Mouse (Mus musculus): ENCODE data around the gene Cldn3.

The Cldn3 gene

DNA sequence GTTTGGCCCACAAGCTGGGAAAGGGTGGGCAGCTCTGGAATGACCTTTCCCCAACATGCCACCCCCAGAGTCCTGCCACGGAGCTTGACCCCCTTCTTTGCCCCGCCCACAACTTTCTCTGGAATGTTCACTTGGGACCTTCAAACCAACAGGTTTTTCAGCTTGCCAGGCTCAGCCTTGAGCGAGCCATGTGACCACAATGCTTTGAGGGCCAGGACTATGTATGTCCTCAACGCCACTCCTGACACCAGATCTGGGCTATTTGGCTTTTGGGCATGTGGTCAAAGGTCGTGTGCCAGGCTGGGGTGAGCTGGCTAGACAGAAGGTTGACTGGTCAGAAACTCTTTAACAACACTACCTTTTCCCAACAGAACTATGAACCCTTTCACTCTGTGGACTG, 16.1 kb downstream of the Cldn3 start:
- DNase-seq (ENCODE audit: low read depth, low spot score) = no peak

DNA sequence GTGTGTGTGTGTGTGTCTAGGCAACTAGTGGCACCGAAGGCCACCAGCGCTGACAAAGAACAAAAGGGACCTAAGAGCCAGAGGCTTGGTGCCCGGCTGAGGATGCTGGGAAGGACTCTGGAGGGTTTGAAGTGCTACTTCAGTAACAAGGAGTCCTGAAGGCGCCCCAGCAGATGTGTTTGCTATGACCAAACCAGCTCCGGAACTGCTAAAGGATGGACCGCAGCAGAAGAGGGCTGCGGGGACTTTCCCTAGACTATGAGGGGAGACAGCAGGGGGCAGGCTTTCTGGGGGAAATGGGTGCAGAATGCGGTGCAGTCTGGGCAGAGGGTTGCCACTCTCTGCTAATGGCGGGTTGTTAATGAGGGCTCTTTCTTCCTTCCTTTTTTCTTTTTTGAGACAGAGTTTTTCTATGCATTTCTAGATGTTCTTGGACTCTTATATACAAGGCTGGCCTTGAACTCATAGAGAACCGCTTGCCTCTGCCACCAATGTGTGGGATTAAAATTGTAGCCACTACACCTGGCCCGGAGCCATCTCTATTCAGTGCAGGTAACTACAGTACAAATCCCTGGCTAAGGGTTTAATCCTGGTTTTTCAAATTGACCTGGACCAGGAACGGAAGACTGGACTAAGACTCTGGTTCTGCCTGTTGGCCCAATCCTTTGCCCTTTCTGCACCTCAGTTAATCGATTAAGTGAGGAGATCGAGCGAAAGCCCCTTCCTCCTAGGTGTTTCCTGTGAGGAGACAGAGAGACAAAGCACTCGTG, 22.0 kb downstream of the Cldn3 start:
- no peak for DNase-seq (ENCODE audit: low read depth, low spot score)

DNA sequence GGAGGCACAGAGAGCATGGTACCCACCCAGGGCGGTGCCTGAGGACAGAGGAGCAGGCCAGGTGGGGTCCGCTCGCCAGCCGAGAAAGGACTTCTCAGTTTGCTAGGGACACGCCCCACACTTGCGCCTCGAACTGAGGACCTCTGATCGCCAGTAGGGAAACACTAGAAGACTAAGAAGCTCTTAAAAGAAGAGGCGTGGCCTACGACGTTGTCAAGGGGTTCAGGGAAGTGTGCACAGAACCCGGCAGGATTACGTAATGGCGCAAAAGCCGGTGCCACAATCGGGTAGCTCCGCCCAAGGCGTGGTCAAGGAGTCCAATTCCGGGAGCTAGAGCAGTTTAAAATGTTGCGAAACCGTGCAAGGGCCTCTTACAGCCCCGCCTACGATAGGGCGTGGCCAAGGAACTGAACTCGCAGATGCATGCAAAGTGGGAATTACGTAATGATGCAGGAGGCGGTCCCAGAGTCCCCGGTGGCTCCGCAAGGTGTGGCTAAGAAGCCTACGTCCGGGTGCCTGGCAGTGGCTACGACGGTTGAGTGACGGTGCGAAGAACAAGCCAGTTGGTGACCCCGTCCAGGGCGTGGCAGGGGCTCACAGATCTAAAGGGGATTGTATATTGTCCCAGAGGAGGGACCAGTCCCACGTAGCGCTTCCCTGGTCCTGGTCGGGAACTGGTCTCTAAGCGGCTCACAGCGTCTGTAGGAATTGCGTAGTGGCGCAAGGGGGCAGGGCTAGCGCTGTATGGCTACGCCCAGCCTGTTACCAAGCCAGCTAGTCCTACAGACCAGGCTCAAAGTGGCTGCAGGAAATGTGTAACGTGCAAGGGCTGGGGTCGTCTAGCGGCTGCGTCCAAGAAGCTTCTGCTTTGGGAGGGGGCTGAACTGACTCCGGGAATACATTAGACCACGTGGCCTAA, 22.9 kb downstream of the Cldn3 start, which contains the start of gene Abhd11:
Gene Abhd11 (plus strand): TSS at position 482 of the 919 bp plus-strand sequence.
- DNase-seq (ENCODE audit: low read depth, low spot score) = peak; percentile 100

DNA sequence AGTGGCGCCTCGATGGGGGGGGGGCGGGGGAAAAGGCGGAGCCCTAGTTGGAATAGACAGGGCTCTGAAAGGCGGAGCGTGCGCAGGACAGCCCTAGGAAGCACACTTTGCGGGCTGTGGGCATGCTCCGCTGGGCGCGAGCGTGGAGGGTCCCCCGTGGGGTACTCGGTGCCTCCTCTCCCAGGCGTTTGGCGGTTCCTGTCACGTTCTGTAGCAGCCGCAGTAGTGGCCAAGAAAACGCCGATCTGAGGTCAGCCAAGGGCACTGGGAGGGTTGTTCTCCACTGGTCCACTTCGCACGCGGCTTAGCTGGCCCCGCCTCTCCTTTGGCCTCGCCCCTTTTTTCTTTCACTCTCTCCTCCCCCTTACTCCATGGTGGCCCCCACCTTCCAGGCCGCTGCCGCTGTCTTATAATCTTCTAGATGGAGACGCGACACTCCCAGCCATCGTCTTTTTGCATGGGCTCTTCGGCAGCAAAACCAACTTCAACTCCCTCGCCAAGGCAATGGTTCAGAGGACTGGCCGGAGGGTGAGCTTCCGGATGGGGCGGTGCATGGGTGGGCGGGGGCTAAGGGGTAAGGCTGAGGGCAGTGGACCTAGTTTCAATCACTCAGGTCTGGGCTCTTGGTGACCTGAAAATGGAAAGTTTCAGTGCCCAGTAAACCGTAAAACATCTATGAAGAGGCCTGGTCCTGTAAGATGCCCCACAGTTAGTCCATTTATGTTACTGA, 23.7 kb downstream of the Cldn3 start:
- peak; percentile 81 for DNase-seq (ENCODE audit: low read depth, low spot score)

DNA sequence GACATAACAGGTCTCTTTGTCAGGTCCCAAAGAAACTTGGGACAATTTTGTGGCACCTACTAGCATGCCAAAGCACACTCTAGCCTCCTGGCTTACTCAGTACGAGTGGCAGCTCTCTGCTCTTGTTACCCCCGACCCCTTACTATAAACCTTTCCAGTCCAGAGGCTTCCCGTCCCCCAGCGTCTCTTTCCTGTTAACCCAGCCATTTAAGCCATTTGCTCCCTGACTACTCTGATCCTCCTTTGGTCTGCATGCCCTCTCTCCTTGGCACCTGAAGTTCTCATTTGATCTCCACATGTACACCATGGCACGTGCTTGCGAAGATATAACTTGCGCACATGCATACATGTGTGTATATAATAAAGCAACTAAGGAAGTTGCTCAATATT, 24.3 kb downstream of the Cldn3 start:
- DNase-seq (ENCODE audit: low read depth, low spot score) = no peak

DNA sequence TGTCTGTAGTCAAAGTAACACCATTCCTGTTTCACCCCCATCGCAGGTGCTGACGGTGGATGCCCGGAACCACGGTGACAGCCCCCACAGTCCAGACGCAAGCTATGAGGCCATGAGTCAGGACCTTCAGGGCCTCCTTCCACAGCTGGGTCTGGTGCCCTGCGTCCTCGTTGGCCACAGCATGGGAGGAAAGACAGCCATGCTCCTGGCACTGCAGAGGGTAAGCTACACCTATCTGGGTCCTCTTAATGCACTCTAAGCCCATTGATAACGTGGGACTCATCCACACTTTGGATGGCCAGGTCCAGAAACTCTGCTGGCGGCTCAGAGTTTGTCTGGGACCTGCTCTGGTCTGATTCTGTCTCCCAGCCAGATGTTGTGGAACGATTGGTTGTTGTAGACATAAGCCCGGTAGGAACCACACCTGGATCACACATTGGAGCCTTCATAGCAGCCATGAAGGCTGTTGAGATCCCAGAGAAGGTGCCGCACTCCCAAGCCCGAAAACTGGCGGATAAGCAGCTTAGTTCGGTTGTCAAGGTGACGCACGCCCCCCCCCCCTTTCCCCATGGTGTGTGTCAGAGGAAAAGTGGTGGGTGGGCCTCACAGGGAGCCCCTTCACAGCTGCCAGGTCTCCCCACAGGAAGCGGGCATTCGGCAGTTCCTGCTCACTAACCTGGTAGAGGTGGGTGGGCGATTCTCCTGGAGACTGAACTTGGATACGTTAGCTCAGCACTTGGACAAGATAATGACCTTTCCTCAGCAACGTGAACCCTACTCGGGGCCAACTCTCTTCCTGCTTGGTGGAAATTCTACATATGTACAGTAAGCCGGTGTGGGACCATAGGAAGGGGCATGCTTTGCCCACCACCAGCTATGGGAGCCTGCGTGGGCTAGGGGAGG, 25.1 kb downstream of the Cldn3 start:
- DNase-seq (ENCODE audit: low read depth, low spot score) = no peak

DNA sequence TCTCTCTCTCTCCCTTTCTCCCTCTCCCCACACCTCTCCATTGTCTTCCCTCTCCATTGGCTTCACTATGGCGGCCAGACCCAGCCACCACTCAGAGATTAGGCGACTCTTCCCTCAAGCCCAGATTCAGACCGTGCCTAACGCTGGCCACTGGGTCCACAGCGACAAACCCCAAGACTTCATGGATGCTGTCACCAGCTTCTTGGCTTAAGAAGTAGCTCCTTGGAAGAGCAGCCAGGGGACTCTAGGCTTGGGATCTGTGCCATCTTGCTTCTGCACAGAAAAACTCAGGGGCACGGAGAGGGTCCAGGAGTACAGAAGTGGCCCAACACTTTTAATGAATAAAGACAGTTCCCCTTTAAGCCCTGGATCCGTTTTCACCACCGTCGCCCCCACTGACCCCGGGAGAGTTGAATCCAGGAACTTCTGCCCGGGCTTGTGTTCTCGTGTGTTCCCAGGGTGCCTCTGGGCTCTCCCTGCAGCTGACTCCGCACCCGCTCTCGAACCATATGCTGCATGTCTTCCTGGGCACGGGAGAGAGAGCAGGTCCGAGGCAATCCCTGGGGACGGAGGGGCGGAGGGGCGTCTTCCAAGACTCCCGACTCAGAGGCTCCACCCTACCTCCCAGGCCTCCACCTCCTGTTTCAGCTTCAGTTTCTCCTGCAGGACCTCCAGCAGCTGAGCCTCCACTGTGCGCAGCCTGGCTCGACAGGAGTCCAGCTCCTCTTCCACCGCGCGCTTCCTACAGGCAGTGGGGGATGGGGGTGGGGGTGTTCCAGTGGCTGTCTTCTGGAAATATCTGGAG, 26.0 kb downstream of the Cldn3 start:
- no peak for DNase-seq (ENCODE audit: low read depth, low spot score)

DNA sequence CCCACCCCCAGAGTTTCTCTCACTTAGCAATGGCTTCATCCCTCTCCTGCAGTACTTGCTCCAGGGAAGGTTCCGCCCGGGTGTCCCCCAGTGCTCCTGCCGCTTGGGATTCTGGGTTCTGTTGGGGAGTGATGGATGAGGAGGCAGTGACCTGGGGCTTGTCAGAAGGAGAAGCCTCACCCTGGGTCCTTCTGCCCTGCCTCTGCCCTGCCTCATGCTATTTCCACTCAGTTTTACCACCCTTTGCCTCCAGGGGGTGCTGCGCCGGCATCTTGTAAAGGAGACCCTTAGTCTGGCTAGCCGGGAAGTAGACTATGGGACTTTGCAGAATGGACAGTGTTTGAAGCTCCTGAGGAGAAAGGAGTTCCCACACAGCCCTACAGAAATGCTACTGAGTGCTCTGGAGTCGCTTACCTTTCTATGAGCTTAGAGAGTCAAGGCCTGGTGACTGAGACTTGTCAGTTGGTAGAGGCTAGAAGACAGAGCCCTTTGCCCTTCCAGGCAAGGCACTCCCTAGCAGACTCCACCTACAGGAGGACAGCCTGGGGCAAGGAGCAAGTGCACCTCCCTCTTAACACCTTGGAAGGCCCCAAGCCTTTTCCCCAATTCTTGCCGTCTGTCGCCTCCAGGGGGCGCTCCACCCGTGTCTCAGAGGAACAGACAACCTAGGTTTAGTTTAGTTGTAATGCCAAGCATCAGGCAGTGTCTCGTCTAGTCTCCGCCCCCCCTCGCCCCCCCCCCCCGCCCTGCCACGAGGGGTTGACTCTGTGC, 26.8 kb downstream of the Cldn3 start:
- peak; percentile 82 for DNase-seq (ENCODE audit: low read depth, low spot score)

DNA sequence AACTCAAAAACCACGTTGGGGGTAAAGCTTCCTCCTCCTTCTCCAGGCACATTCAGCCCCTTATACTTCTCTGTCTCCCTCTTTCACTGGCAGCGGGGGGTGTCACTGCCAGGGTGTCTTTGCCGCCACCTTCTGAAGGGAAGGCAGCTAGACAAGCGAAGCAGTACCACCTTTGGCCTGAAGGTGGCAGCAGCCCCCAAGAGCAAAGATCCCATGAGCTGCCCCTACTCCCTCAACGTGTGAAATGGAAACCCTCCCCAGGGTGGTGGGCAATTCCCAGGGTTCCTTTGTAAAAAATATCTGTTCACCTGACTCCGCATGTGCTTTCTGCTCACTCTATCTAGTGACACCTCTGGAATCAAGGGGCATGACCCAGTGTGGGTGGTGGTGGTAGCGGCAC, 29.5 kb downstream of the Cldn3 start:
- peak; percentile 80 for DNase-seq (ENCODE audit: low read depth, low spot score)

DNA sequence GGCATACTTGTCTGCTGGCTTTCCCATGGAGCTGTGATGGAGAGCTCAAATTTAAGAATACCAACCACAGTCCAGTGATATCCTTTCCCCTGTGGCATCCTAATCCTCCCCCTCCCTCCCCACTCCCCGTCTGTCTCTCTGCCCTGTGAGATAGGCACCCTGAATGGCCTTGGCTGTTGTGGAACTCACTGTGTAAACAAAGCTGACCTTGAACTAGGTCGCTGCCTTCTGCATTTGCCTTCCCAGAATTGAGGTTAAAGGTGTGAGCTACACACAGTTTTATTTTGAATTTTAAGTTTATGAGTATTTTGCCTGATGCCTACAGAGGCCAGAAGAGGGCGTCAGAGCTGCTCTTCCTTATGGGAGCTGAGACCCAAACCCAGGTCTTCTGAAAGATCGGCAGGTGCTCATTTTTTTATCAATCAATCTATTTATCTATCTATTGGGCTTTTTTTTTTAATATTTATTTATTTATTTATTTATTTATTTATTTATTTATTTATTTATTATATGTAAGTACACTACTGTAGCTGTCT, 30.3 kb downstream of the Cldn3 start:
- DNase-seq (ENCODE audit: low read depth, low spot score) = no peak

DNA sequence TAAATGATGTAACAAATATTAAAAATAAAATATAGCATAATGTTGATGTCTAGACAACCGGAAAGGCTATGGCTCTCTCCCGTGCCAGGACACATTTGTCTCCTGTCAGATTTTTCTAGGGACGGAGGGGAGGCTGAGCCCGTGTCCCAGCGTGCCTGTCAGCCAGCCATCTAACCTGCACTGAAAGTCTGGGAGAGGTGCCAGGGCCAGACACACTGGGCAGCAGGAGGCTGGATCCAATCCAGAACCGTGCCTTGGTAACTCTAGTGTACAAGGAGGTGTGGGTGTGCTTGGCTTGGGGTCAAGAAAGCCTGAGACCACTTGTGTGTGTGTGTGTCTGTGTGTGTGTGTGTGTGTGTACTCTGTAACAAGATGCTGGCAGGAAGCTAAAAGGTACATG, 35.8 kb downstream of the Cldn3 start:
- DNase-seq (ENCODE audit: low read depth, low spot score) = no peak

DNA sequence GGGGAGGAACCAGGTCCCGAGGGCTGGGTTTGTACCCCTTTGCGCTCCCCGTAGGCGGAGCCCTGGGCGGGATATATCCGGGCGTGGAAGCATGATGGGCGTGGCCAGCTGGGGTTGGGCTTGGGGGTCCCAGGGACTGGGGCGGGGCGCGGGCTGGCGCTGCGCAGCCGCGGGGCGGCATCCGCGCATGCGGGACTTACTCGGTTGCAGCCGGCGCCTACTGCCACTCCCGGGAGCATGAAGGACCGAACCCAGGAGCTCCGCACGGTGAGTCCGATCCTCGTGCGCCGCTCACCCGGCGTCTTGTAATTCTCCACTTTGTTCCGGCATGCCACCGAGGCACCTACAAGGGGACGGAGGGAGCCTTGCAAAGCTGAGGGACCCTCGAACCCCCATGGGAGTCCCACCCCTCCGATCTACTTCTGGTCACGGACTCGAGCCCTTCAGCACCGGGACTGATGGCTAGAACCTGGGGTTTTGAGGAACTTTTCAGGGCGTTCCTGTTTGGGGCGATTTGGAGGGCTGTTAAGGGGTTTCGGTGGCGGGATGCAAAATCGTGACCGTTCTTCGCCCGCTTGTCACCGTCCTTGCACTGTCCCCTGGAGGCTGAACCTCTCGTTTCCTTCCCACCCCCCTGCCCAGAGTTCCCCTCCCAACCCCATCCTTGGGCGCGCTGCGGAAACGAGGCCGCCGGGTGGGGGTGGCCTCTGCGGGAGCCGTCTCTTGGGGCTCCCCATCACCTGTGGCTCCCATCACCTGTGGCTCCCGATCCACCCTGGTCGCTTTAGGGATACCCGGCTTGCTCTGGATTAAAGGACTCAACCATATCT, 37.5 kb downstream of the Cldn3 start, which contains the start of gene Stx1a:
Gene Stx1a (plus strand): TSS at position 139 of the 830 bp plus-strand sequence.
- peak; percentile 93 for DNase-seq (ENCODE audit: low read depth, low spot score)

DNA sequence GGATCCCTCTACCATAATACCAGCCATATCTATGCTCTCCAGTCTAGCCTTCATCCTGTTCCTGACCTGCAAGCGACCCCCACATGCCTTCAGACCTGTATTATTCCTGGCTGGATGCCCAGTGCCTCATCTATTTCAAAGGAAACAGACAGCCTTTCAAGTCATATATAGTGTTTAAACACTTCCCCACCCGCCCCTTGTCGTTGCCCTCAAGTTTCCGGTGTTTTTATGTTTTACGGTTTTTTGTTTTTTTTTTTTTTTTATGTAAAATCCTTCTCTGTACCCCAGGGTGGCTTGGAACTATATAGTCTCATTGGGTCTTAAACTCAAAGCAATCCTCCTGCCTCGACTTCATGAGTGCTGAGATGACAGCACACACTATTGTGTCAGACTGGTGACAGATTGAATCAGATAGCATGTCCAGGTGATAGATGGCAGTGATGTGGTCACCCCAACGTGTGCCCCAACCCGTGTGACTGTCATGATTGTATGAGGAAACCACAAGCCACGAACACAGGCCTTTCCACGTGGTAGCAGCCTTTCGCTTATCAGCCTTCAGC, 38.7 kb downstream of the Cldn3 start:
- peak; percentile 68 for DNase-seq (ENCODE audit: low read depth, low spot score)

DNA sequence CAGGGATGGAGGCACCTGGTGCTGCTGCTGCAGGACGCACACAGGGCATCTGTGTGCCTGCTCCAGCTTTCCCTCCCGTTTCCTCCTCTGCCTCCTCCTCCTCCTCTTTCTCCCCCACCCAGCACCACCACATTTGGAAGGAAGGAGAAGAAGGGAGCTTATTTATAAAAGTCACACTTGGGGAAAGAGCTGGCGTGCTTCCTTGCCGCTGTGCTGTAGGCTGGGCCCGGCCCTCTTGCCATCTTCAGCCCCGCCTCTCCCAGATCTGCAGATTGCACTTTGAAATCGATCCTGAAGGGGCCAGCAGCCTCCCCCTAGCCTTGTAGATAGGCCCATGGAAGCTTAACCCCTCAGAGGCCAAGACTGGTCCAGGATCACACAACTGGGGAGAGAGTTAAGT, 39.9 kb downstream of the Cldn3 start:
- DNase-seq (ENCODE audit: low read depth, low spot score) = no peak

DNA sequence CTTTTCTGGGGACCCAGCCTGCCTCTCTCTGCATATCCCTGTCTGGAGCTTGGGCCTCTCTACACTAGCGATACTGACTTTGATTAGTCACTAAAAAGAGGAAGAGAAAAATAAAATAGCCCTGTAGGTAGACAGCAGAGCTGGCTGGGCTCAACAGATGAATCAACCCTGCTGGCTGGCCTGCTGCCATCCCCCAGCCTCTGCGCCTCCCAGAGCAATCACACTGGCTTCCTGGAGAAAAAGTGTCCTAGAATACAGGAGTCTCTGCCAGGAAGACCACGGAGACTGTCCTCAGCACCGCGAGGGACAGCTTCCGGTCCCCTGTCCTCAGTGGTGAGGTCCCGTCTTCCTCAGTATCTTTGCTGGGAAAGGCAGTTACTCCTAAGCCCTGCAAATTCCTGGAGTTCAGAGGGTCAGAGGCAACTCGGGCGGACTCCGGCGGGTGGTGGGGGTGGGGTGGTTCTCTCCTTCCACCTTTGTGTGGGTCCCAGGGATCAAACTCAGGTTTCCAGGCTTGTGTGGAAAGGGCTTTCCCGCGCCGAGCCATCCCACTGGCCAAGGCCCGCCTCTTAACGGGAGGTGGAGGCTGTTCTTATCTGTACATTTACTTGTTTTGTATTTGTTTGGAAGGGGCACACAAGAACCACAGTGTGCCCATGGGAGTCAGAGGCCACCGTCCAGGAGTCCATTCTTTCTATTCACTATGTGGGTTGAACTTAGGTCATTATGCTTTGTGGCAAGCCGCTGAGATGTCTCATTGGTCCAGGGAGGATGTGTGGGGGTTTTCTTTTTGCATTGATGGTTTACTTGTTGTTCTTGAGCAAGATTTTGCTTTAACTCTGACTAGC, 43.2 kb downstream of the Cldn3 start:
- DNase-seq (ENCODE audit: low read depth, low spot score) = no peak

DNA sequence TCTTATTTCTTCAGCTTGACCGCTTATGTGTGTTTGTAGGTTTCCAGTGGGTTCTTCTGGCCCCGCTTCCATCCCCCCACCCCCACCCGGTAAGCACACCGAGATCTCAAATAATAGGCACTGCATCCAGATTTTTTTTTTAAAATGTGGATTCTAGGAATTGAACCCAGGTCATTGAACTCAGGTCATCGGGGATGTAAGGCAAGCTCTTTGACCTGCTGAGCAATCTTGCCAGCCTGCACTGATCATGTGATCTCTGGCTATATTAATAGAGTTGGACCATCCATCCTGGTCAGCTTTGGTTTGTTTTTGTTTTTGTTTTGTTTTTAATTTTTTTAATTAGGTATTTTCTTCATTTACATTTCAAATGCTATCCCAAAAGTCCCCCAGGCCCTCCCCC, 46.6 kb downstream of the Cldn3 start:
- DNase-seq (ENCODE audit: low read depth, low spot score) = no peak

DNA sequence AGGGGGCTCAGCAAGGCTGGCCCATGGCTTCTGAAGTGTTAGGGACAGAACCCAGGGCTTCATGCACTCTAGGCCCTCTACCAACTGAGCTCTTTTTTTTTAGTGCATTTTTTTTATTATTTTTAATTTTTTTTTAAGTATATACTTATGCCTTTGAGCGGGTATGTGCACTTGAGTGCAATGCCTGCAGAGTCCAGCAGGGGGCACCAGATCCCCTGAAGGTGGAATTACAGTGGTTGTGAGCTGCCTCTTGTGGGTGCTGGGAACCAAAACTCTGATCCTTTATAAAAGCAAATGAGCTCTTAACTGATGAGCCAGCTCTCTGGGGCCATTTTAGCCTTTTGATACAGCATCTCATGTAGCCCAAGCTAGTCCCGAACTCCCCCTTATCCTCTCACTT, 48.6 kb downstream of the Cldn3 start:
- DNase-seq (ENCODE audit: low read depth, low spot score) = no peak

All from mesoderm, embryonic 11.5 days (tissue).